Mouse (Mus musculus) spleen, adult 2 months (tissue): ENCODE data around the gene Rnf145.

Experiments used
- CTCF ChIP-seq: fragments of 200-500 bp; IDR thresholded peaks from 2 replicates; pipeline ENCODE4 v1.5.1; 2011; ENCODE audit warnings: mild to moderate bottlenecking, inconsistent platforms; ENCODE audit not compliant: insufficient read depth, insufficient read length, insufficient replicate concordance; ENCODE audit errors: extremely low read depth
- POLR2A ChIP-seq: fragments of 200-500 bp; IDR thresholded peaks from 2 replicates; pipeline ENCODE4 v1.6.1; 2011; ENCODE audit warnings: low read depth, low read length, inconsistent platforms

DNA sequence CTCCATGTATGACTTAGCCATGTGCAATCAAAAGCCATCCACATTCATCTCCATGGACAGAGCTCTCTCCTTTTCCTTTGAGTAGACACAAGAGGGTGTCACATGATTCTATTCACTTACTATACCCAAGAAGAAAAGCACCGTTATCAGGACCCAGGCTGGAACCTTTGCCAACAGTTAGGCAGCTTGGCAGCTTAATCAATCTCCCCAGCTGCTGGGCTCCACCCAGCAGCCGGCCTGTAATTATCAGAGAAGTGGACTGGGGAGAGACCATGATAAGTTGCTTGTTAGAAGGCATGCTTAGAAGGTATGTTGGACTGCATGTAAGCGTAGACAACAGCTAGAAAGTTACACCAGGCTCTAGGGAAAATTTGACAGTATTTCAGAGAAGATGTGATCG, 9.9 kb upstream of the Rnf145 start:
- TF ChIP-seq CTCF = no peak
- no peak for TF ChIP-seq POLR2A
